Mouse (Mus musculus) cerebral cortex, adult 2 months (tissue): ENCODE measurements around the gene Fgfr3.

Experiments
- WGBS: fragments of 180-500 bp; shearing (Covaris S2); methylation state at CpG from one replicate; pipeline ENCODE4 v1.1.7; 2018; 5-methylcytosine and 5-hydroxymethylcytosine counted together

The Fgfr3 gene

DNA sequence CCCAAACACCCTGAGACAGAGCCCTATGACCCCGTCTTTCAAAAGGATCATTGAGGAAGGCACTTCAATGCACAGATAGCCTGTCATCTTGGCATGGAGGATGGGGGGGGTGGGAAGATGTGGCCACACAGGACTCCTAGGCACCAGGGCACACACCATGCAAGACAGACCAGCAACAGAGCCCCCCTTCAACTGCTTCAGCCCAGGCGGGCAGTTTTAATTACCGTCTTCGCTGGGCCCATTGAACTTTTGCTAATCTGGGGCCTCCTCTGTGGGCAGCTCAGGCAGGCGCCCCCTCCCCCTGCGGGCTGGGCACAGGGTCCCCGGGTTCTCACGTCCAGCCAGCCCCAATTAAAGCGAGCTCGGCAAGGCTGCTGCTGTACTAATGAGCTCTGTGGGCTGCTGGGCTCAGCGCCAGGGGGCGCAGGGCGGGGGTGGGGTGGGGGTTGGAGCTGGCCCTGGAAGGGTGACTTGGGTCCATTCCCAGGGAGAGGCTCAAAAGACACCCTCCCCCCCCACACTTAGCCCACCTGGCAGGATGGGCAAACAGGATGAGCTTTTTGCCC, 23.4 kb upstream of the Fgfr3 start:
- WGBS: 33% methylated on average over 13 of the region's 13 CpGs

- 77% methylated on average over 5 of the region's 5 CpGs for WGBS
Measured at GRCm38 (mm10) chr5:33698669-33699068, 22.8 kb upstream of the Fgfr3 start.

GRCm38 (mm10) chr5:33700010-33700409, 21.5 kb upstream of the Fgfr3 start:
- WGBS: 67% methylated on average over 13 of the region's 13 CpGs

DNA sequence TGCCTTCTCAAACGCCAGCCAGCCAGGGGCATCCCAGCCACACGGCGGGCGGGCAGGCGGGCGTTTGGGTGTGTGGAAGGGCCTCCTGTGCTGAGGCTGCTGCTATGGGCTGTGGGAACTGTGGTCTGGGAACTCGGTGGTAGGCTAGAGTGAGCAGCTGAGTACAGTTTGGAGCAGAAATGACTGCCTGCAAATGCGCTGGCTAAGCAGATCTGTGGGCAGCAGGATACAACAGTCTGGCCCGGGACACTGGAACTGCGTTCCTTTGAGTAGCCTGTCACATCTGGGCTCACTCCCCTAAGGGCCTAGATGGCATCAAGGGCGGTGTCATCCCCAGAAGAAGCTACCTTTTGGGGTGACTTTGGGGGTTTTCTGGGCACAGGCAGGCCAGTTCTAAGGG, 19.6 kb upstream of the Fgfr3 start:
- 80% methylated on average over 11 of the region's 11 CpGs for WGBS

DNA sequence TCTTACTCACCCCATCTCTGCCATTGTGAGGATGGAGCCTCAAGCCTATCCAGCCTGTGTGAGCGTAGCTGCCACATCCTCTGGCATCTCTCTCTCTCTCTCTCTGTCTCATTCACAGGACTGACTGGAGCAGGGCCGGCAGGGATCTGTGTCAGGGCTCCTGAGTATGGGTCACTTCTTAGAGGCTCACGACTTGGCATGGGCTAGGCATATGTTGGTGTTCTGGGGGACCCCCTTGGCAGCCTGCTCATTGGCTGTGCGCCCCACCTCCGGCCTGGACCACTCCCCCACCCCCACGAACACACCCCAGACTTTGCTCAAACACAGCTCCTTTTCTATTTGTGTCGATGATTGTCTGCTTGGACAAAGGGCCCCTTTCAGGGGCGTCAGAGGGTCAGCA, 17.5 kb upstream of the Fgfr3 start:
- WGBS: 57% methylated on average over 8 of the region's 8 CpGs

- WGBS: 42% methylated on average over 11 of the region's 11 CpGs
Measured at GRCm38 (mm10) chr5:33704945-33705611, 16.4 kb upstream of the Fgfr3 start.

DNA sequence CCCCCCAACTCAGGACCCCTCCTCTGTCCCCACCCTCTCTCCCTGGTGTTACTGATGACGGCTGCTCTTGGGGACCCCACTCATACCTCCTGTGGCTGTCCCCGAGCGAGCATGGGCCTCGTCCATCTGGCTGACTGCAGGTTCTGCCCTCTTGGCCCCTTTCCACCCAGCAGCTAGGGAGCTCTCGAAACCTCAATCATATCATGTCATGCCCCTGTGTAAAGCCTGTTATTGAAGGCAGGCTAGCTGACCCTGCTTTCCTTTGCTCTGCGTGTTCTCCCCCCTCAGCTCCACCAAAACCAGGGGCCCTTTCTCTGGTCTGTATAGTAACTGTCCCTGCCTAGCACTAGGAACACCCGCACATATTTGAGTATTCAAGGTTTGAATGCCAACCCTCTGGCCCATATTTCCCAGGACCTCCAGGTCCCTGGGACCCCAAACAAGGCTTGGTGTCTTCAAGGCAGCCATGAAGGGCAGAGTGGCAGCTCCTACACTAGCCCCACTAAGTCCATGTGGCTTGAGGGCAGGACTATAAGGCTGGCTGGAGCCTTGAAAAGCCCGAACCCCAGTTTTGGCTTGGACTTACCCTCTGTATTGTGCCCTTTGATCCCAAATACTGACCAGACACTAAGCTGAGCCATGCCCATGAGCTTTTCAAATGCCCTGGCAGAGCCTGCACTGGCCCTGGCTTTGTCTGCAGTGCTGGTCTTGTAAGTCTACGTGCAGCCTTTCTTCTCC, 15.7 kb upstream of the Fgfr3 start:
- WGBS: 69% methylated on average over 9 of the region's 9 CpGs

- 90% methylated on average over 1 of the region's 1 CpGs for WGBS
Measured at GRCm38 (mm10) chr5:33706350-33706629, 15.2 kb upstream of the Fgfr3 start.

- WGBS: 76% methylated on average over 4 of the region's 4 CpGs
Measured at GRCm38 (mm10) chr5:33707163-33707562, 14.3 kb upstream of the Fgfr3 start.

DNA sequence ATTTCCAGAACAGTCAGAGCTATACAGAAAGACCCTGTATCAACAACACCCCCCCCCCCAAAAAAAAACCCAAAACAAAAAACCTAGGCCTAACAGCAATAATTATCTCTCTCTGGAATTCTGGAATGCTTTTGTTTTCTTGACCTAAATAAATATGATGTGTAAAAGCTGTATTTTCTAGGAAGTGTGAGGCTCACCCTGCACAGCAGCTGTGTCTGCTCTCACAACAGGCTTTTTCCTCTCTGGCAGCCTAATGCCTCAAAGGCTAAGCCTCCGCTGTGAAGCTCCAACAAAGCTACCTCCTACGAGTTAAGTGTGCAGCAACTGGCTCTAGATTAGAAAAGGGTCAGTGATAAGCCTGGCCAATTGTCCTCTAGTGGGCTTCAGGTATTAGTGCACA, 12.4 kb upstream of the Fgfr3 start:
- WGBS: 39% methylated on average over 2 of the region's 2 CpGs

GRCm38 (mm10) chr5:33712550-33712949, 8.9 kb upstream of the Fgfr3 start:
- WGBS: 95% methylated on average over 2 of the region's 2 CpGs

GRCm38 (mm10) chr5:33715182-33715581, 6.3 kb upstream of the Fgfr3 start:
- WGBS: 82% methylated on average over 2 of the region's 2 CpGs

DNA sequence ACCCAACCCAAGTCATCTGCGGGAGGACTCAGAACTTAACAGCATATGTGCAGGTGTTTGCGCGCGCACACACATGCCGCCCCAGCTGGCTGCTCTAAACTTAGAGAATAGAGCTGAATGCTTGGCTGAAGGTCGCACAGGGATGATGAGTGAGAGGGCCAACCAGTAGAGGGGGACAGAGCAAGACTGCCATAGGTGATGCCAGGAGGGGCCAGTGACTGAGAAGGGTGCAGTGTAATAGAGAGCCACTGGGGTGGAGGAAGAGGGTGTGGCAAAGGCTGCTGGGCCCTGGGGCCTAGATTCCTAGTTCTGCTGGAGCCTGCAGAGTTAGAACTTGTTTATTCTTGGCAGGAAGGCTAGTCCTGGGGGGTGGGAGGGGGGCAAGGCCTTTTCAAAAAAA, 5.0 kb upstream of the Fgfr3 start:
- 84% methylated on average over 6 of the region's 6 CpGs for WGBS

DNA sequence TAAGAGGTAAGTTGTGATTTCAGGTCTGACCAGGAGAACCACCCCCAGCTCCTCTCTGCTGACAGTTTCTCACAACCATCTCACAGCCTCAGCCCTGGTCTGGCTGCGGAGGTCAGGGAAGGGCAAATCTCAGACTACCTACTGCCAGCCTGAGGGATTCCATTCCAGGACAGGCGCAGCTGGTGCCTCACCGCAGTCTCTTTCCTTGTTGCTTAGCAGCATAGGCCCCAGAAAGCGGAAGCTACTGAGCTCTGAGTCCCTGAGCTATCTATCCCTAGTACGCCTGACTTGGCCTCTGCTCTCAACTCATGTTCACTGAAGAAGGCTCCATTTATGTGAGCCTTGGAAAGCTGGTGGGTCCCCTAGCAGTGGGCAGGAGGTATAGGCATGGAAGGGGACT, 3.0 kb upstream of the Fgfr3 start:
- 92% methylated on average over 5 of the region's 5 CpGs for WGBS

DNA sequence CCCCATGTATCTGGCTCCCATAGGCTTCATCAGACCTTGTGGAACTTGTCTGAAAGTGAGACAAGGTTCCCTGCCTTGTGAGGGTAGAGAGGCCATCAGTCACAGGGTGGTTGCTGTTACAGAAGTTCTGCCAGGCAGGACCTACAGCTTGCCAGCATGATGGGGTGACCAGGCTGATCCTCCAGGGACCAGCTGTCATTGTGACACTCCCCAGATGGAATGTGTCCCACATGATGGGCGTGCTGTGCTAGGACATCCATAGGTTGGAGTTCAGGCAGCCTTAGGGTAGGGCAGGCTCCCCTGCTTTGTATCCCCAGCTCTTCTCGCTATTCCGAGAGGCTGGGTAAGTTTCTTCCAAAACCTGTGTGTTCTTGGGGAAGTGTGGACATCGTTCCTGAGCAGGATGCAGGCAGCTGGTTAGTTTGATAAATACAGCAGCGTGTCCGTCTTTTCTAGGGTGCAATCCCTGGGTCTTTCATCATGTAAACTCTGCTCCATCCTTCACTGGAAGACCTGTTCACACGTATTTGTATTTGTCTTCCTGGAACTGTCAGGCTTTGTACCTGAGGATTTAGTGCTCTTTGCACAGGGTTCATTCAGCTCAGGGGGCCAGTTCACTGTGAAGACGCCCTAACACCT, 503 bp upstream of the Fgfr3 start:
- 46% methylated on average over 8 of the region's 8 CpGs for WGBS

GRCm38 (mm10) chr5:33722266-33723018, 968 bp downstream of the Fgfr3 start:
- under 1% methylated on average over 53 of the region's 53 CpGs for WGBS

GRCm38 (mm10) chr5:33723019-33723640, 1.7 kb downstream of the Fgfr3 start:
- WGBS: 1% methylated on average over 61 of the region's 61 CpGs

DNA sequence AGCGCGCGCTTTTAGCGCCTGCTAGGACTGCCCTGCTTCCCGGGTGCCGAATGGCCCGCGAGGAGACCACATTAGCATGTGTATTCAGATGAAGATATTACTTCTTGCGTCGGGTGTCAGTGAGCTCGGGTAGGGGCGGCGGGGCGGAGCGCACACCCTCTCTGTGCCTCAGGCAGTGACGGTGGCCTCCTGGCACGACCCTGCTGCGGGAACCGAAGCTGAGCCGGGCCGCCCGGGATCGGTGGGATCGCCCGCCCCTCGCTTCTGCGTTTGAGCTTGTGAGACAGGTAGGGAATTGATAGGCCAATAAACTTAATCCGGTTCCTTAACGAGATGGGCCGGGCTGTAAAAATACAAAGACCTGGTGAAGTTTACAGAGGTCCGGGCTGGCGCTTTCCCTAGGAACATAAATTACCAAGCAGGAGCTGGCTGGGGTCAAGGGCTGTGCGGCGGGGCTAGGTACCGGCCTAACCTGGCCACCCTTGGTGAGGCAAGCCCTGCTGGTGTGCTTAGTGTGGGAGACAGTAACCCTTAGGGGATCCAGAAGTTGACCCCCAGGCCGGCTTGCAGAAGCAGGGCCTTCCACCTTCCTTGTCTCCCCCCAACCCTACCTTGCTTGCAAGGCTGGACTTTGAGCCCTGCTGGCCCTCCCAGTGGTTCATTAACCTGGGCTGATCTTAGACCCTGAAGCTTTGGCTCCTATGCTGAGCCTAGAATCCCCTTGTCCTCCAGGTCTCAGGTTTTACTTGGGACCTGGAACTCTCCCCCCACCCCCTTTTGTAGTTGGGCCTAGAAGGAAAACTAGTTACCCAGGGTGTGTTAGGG, 2.4 kb downstream of the Fgfr3 start:
- 27% methylated on average over 36 of the region's 36 CpGs for WGBS

DNA sequence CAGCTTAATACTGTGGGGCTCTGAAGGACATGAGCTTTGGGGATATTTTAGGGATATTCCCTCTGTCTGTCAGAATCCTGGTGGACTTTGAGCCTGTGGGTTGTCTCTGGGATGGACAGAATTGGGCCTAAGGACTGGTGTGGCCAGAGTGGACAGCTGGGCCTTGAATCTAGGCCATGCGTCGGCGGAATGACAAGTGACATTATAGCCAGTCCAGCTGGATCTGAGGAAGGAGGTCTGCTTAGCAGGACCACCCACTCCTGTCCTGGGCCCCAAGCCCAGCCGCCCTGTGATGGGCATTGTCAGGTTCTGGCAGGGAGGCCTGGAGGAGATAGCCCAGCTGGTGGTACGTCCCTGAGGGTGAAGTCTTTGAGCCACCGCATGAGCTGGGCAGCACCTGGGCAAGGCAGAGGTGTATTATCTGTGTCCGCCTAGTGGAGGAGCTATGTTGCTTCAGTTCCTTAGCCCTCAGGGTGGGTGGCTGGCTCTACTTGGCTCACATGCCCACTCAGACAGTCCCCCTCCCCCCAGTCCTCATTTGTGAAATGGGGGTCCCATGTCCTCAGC, 4.7 kb downstream of the Fgfr3 start:
- WGBS: 74% methylated on average over 7 of the region's 7 CpGs

DNA sequence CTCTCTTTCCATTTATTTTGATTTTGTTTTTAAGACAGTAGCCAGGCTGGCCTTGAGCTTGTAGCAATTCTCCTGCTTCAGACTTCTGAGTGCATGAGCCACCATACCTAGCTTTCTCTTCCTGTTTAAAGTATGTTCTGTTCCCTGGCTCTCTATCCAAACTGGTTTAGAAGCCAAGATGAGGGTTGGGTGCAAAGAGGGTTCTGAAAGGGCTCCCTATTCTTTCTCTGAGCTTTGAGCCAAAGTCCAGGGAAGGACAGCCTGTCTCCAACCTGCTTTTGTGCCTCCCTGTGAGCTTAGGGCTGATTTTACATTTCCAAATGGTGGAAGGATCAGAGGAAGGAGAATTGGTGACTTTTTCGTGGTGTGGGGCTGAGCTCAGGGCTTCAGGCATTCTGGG, 5.4 kb downstream of the Fgfr3 start:
- WGBS: 74% methylated on average over 1 of the region's 1 CpGs

GRCm38 (mm10) chr5:33728841-33729240, 7.4 kb downstream of the Fgfr3 start:
- WGBS: 76% methylated on average over 7 of the region's 7 CpGs
